Mouse (Mus musculus): ENCODE data around the gene Noto. TPM values are rescaled to one million over a fixed set of nuclear protein-coding genes. Genes with fewer than 3 reads are reported as not detected.
A peak's percentile ranks its signal among the peaks of the same experiment; 100 is the strongest.
"Not testable (repeated sequence)": the region's sequence is repeated elsewhere in the genome, so short reads cannot be mapped to it uniquely, and the experiment has no call there.

Gene Noto
- polyA plus RNA-seq, 2 experiments = not detected

DNA sequence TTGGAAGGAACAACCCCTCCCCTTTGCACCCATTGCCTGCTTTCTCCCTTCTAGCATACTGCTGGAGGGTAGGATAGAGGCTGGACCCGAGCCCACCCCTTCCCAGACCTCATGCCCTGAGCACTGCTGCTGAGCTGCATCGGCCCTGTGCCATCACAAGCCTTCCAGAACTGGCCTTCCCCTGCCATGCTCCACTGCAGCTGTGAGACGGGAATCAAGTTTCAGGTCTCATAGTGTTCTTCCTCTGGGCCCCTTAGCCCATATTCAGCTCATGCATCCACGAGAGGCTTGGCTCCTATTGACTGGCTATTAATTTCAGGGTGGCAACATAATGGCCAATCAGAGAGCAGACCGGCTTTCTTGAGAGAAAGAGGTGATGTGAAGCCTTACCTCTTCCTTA, 21.6 kb downstream of the Noto start:
- H3K4me2 ChIP-seq (ENCODE audit: low read depth) = no peak overlapping the region
- DNase-seq (ENCODE audit: low read depth in 3 of 3, low spot score in 3 of 3) (no peak), ATAC-seq (ENCODE audit: insufficient read depth) (no peak)
- H3K27ac ChIP-seq = no peak overlapping the region
- peaks cover 12% of the 10 kb centered on the region for H3K36me3 ChIP-seq (replicated peaks; ENCODE audit: control insufficient read depth, insufficient read depth, low read depth)
- no peaks in the 10 kb centered on the region for H3K9me3 ChIP-seq (ENCODE audit: control insufficient read depth, low read length)
- no peak overlapping the region for H3K4me3 ChIP-seq (ENCODE audit: insufficient read depth in 1 of 2, low read depth in 2 of 2, low read length in 2 of 2)
- WGBS (ENCODE audit: insufficient replicate concordance) = 71% methylated on average over 5 of the region's 5 CpGs
- H3K27me3 ChIP-seq (ENCODE audit: control insufficient read depth, insufficient read depth, low read length) = no peaks in the 10 kb centered on the region
- TF ChIP-seq EP300 (IDR thresholded peaks at IDR 0.05; ENCODE audit: low read depth) (no peak), CTCF (IDR thresholded peaks at IDR 0.05; ENCODE audit: low read depth) (no peak)
- H3K4me1 ChIP-seq (replicated peaks; ENCODE audit: control insufficient read depth in 2 of 2, insufficient read depth in 2 of 2, low read length in 1 of 2) = peaks cover 0 to 2% of the 10 kb centered on the region in 2 experiments; a peak in 2 of 4 replicates
- H3K9ac ChIP-seq (replicated peaks) = no peak overlapping the region

DNA sequence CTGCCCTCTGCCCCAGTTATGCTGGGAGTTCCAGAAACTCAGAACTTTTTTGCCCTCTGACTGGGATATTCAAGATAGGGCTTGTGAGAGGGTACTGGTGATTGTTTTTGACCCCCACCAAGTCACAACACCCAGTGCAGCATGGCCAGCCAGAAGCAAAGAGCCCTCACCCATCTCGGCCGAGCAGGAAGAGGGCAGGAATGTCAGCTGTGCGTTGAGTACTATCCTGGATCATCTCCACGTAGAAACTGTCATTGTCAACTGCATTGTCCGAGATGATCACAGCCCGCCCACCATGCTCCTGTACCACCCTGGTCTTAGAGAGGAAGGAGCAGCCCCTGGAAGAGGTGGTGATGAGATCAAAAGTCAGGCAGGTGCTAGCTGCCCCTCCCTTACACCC, 23.7 kb downstream of the Noto start:
- Histone ChIP-seq H3K36me3 (replicated peaks; ENCODE audit: control insufficient read depth, insufficient read depth, low read depth) (peaks cover 10% of the 10 kb centered on the region), H3K4me2 (ENCODE audit: low read depth) (no peak overlapping the region), H3K9me3 (ENCODE audit: control insufficient read depth, low read length) (no peaks in the 10 kb centered on the region), H3K9ac (replicated peaks) (no peak overlapping the region), H3K4me3 (ENCODE audit: insufficient read depth in 1 of 2, low read depth in 2 of 2, low read length in 2 of 2) (no peak overlapping the region), H3K4me1 (replicated peaks; ENCODE audit: control insufficient read depth in 2 of 2, insufficient read depth in 2 of 2, low read length in 1 of 2) (peaks cover 0 to 3% of the 10 kb centered on the region in 2 experiments; a peak in 2 of 4 replicates), H3K27me3 (ENCODE audit: control insufficient read depth, insufficient read depth, low read length) (no peaks in the 10 kb centered on the region), H3K27ac (no peak overlapping the region)
- WGBS (ENCODE audit: insufficient replicate concordance) = 75% methylated on average over 6 of the region's 6 CpGs
- TF ChIP-seq EP300 (IDR thresholded peaks at IDR 0.05; ENCODE audit: low read depth) (no peak), CTCF (IDR thresholded peaks at IDR 0.05; ENCODE audit: low read depth) (no peak)
- no peak for ATAC-seq (ENCODE audit: insufficient read depth)
- no peak for DNase-seq (ENCODE audit: low read depth in 3 of 3, low spot score in 3 of 3)

GRCm38 (mm10) chr6:85450140-85450539, 26.5 kb downstream of the Noto start:
- not testable (repeated sequence) for DNase-seq (ENCODE audit: low read depth in 3 of 3, low spot score in 3 of 3); H3K9me3 ChIP-seq (ENCODE audit: control insufficient read depth, low read length); H3K27me3 ChIP-seq (ENCODE audit: control insufficient read depth, insufficient read depth, low read length); H3K27ac ChIP-seq; H3K36me3 ChIP-seq (replicated peaks; ENCODE audit: control insufficient read depth, insufficient read depth, low read depth); ATAC-seq (ENCODE audit: insufficient read depth)
- Histone ChIP-seq H3K4me2 (ENCODE audit: low read depth) (peak overlapping the region; percentile 90), H3K9ac (replicated peaks) (peak overlapping the region; percentile 78), H3K4me1 (replicated peaks; ENCODE audit: control insufficient read depth in 2 of 2, insufficient read depth in 2 of 2, low read length in 1 of 2) (peaks cover 12 to 21% of the 10 kb centered on the region in 2 experiments), H3K4me3 (ENCODE audit: insufficient read depth in 1 of 2, low read depth in 2 of 2, low read length in 2 of 2) (peak overlapping the region; percentile 69 to 91)
- TF ChIP-seq CTCF (IDR thresholded peaks at IDR 0.05; ENCODE audit: low read depth) = 0 out of 2 replicates have a peak, but pooled peaks have one; percentile 15
- 25% methylated on average over 1 of the region's 1 CpGs for WGBS (ENCODE audit: insufficient replicate concordance)

- TF ChIP-seq CTCF (IDR thresholded peaks at IDR 0.05; ENCODE audit: low read depth) = peak; percentile 72
- peak; percentile 55; the same call in 1 of the 2 replicates for TF ChIP-seq EP300 (IDR thresholded peaks at IDR 0.05; ENCODE audit: low read depth)
- under 1% methylated on average over 96 of the region's 96 CpGs for WGBS (ENCODE audit: insufficient replicate concordance)
- peak within 1 kb of the TSS; percentile 94 for H3K9ac ChIP-seq (replicated peaks)
- H3K4me2 ChIP-seq (ENCODE audit: low read depth) = peak within 1 kb of the TSS; percentile 90
- H3K4me3 ChIP-seq (ENCODE audit: insufficient read depth in 1 of 2, low read depth in 2 of 2, low read length in 2 of 2) = peak within 1 kb of the TSS; percentile 91
- ATAC-seq (ENCODE audit: insufficient read depth) (peak; percentile 91), DNase-seq (ENCODE audit: low read depth in 3 of 3, low spot score in 3 of 3) (peak; percentile 99 to 100 (median 100))
- H3K4me1 ChIP-seq (replicated peaks; ENCODE audit: control insufficient read depth in 2 of 2, insufficient read depth in 2 of 2, low read length in 1 of 2) = peaks cover 15 to 24% of the 10 kb centered on the region in 2 experiments
- no peaks in the 10 kb centered on the region for H3K9me3 ChIP-seq (ENCODE audit: control insufficient read depth, low read length)
- H3K27ac ChIP-seq = peak within 1 kb of the TSS; percentile 59
- H3K27me3 ChIP-seq (ENCODE audit: control insufficient read depth, insufficient read depth, low read length) = no peaks in the 10 kb centered on the region
- peaks cover 6% of the 10 kb centered on the region for H3K36me3 ChIP-seq (replicated peaks; ENCODE audit: control insufficient read depth, insufficient read depth, low read depth)
These were observed 27.3 kb downstream of the Noto start, which contains the start of gene Cct7 for GRCm38 (mm10) chr6:85450697-85451663. Gene Cct7 (plus strand): TSS chr6:85451514.
